Mouse (Mus musculus): ENCODE measurements around the gene Krtap12-1.
"Not testable (repeated sequence)": the region's sequence is repeated elsewhere in the genome, so short reads cannot be mapped to it uniquely, and the experiment has no call there.

Gene Krtap12-1

DNA sequence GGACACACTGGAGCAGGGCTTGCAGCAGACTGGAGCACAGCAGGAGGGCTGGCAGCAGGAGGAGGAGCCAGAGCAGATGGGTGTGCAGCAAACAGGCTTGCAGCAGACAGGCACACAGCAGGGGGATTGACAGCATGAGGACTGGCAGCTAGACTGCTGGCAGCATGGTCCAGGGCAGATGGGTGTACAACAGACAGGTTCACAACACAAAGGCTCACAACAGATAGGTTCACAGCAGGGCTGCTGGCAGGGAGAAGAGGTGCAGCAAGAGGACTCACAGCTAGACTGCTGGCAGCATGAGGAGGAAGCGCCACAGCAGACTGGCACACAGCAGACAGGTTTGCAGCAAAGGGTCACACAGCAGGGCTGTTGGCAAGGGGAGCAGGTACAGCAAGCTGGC lies 30.3 kb downstream of the Krtap12-1 start:
- DNase-seq, result peak; percentile 29

DNA sequence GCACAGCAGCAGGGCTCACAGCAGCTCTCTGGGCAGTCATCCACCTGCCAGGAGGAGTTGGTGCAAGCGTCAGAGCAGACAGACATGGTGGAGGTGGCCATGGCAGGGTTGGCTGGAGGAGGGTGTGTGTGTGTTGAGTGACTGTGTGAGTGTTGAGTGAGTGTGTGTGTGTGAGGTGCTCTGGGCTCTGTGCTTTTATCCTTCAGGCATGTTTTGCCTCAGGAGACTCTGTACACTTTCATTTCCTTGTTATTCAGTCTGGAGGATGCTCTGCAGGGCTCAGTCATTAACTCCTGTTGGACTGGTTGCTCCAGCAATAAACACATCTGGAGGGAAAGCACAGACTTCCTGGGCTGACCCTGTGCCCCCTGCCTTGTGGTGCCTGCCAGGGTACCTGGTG lies 30.9 kb downstream of the Krtap12-1 start, which contains the start of gene Gm9736:
Gm9736 (minus strand) TSS at position 101 of the 400 bp plus-strand sequence.
- DNase-seq, result not testable (repeated sequence)

DNA sequence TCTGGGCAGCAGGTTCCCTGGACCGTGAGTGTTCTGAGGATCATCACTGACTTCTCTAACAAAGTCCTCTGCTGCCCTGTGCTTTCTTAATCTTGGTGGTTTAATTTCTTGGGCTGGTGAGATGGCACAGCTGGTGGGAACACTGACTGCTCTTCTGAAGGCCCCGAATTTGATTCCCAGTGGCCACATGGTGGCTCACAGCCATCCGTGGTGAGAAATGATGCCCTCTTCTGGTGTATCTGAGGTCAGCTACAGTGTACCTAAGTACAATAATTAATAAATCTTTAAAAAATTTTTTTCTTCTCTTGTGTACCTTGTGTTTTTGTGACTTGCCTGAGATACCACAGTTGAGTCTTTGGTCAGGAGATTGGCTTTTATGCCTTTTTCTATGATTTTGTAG lies 31.9 kb downstream of the Krtap12-1 start:
- DNase-seq, result not testable (repeated sequence)

DNA sequence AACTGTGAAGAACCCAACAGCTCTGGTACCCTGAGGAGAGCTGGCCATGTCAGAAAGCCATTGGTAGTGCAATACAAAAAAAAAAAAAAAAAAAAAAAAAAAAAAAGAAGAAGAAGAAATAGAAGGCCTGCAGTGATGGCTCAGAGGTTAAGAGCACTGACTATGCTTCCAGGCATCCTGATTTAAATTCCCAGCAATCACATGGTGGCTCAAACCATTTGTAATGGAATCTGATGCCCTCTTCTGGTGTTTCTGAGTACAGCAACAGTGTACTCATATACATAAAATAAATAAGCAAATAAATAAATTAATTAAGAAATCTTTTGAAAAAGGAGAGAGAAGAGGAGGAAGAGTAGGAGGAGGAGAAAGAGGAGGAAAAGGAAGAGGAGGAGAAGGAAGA lies 33.0 kb downstream of the Krtap12-1 start:
- no peak for DNase-seq

DNA sequence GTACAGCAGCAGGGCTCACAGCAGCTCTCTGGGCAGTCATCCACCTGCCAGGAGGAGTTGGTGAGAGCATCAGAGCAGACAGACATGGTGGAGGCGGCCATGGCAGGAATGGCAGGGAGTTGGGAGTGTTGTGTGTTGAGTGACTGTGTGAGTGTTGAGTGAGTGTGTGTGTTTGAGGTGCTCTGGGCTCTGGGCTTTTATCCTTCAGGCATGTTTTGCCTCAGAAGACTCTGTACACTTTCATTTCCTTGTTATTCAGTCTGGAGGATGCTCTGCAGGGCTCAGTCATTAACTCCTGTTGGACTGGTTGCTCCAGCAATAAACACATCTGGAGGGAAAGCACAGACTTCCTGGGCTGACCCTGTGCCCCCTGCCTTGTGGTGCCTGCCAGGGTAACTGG lies 39.2 kb downstream of the Krtap12-1 start, which contains the start of gene Gm3233:
Gm3233 (minus strand) TSS at position 101 of the 400 bp plus-strand sequence.
- not testable (repeated sequence) for DNase-seq

DNA sequence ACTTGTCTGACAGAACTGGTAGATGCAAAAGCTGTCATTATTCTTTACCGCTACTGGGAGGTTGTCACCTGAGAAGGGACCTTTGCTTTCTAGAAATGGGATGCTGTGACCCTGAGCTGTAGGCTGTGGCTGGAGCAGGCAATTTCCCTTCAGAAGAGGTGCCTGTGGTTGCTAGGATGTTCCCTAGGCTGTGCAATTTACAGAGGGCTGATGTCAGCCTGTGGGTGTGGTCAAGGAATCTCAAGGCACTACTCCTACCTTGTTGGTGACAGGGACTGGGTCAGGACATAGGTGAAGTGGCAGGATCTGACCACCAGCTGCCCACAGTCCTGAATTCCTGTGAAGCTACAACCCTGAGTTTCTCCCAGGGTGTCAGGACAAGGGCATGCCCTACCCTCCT lies 49.3 kb downstream of the Krtap12-1 start:
- DNase-seq, result no peak

Data from retina, postnatal 1 day (tissue).